Mouse (Mus musculus): Measurements from ENCODE around the gene Krt36. TPM values are rescaled to one million over a fixed set of nuclear protein-coding genes. Genes with fewer than 3 reads are reported as not detected.

Krt36 gene
- polyA plus RNA-seq, 1 experiment from 2014 or later, result 0.14 TPM

DNA sequence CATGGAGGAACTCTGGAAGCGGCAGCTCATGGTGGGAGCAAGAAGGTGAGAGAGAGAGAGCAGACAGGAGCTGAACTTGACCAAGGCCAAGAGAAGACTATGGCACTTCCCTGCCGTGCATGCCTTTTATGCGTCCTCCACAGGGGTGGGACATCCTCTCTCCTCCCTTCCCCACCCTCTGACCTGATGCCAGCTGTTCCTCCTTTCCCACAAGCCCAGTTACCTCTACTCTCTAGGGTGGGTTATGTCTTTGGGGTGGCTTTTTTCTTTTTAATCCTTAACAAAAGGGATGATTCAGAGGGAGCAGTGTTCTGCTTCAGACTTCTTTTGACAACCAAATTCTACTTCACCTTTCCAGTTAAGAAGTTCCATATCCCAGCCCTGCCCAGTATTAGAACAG lies 16.0 kb upstream of the Krt36 start, which contains the start of gene Krt13:
Gene Krt13 (minus strand): TSS at position 101 of the 400 bp plus-strand sequence.
- 82% methylated on average over 3 of the region's 3 CpGs for WGBS
- Histone ChIP-seq H3K27me3 (no peaks in the 10 kb centered on the region), H3K36me3 (no peaks in the 10 kb centered on the region), H3K9ac (no peak within 1 kb of the TSS), H3K9me3 (no peaks in the 10 kb centered on the region), H3K27ac (no peak within 1 kb of the TSS), H3K4me1 (peaks cover 7% of the 10 kb centered on the region; the same call in 1 of the 2 replicates), H3K4me3 (no peak within 1 kb of the TSS), H3K4me2 (replicated peaks) (no peak within 1 kb of the TSS)
- ATAC-seq (ENCODE audit: low FRiP score, low read depth), result no peak

DNA sequence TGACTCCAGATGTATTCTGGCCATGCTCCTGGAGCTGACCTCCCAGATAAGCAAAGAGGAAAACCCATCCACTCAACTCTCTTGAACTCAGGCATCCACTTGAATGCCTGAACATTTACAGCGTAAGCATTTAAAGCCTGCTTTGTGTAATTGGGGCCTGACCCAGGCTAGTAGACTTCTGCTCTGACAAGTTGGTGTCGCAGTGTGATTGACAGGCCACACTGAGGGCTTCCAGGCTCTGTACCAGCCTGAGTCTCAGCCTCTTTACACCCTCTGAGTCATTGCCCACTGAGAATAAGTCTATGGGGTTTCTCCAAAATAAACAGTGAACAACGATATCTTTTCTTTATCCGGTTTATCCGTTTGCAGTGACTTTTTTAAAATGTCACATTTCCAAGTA lies 14.9 kb upstream of the Krt36 start:
- no peak for ATAC-seq (ENCODE audit: low FRiP score, low read depth)
- Histone ChIP-seq H3K9ac (no peak overlapping the region), H3K4me2 (replicated peaks) (no peak overlapping the region), H3K9me3 (no peaks in the 10 kb centered on the region), H3K27me3 (no peaks in the 10 kb centered on the region), H3K36me3 (no peaks in the 10 kb centered on the region), H3K4me3 (no peak overlapping the region), H3K27ac (no peak overlapping the region), H3K4me1 (peaks cover 7% of the 10 kb centered on the region; the same call in 1 of the 2 replicates)
- 76% methylated on average over 5 of the region's 5 CpGs for WGBS

DNA sequence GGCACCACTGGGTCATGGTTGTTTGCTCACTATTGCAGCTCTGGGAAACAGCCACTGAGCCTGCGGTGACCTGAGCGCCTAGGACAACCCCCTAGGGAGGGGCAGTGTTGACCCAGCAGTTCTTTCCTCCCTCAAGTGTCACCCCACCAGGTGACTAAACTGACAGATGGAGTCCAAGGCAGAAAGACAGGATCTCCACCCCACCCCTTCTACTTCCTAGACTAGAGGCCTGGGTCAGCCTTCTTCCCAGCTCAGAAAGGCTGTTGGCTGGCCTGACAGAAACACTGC lies 8.3 kb upstream of the Krt36 start:
- H3K9me3 ChIP-seq, result no peaks in the 10 kb centered on the region
- H3K9ac ChIP-seq, result no peak overlapping the region
- no peak overlapping the region for H3K4me3 ChIP-seq
- peaks cover 8% of the 10 kb centered on the region; the same call in 1 of the 2 replicates for H3K4me1 ChIP-seq
- 74% methylated on average over 2 of the region's 2 CpGs for WGBS
- no peaks in the 10 kb centered on the region for H3K27me3 ChIP-seq
- no peak overlapping the region for H3K4me2 ChIP-seq (replicated peaks)
- no peak overlapping the region for H3K27ac ChIP-seq
- no peaks in the 10 kb centered on the region for H3K36me3 ChIP-seq
- no peak for ATAC-seq (ENCODE audit: low FRiP score, low read depth)

DNA sequence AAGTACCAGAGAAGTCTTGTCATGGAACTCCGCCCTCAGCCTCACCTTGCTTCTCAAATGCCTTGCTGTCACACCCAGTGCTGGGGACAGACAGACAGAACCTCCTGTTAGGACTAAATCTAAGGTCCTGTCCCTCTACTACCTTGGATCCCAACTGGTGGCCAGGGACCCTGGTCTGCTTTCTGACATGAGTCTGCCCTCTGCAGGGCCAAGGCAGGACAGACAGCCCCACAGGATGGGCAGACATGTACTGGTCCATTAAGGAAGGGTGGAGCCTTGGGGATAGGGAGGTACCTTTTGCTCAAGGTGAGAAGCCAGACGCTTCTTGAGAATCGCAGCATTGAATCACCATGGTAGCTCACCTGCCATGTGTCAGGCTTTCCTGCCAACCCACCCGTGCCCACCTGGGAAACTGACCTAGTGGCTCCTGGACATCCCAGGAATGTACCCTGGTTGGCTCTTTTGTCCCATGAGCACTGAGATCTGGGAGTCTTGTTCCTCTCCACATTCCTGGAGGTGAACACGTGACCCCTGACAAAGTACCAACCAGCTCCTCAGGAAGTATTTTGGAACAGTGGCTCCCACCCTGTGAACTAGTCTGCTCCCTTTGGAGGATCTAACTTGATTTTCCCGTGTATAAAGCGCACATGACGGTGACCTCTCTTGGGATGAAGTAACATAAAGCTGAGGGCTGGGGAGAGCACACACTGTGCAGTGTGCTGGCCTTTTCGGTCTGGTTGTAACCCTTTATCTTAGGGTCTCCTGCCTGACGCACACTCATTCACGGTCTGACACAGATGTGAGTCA lies 7.7 kb upstream of the Krt36 start:
- ATAC-seq (ENCODE audit: low FRiP score, low read depth), result no peak
- Histone ChIP-seq H3K4me3 (no peak overlapping the region), H3K9me3 (no peaks in the 10 kb centered on the region), H3K4me1 (peaks cover 3% of the 10 kb centered on the region; the same call in 1 of the 2 replicates), H3K27ac (no peak overlapping the region), H3K4me2 (replicated peaks) (no peak overlapping the region), H3K27me3 (no peaks in the 10 kb centered on the region), H3K36me3 (no peaks in the 10 kb centered on the region), H3K9ac (no peak overlapping the region)
- 85% methylated on average over 11 of the region's 11 CpGs for WGBS

DNA sequence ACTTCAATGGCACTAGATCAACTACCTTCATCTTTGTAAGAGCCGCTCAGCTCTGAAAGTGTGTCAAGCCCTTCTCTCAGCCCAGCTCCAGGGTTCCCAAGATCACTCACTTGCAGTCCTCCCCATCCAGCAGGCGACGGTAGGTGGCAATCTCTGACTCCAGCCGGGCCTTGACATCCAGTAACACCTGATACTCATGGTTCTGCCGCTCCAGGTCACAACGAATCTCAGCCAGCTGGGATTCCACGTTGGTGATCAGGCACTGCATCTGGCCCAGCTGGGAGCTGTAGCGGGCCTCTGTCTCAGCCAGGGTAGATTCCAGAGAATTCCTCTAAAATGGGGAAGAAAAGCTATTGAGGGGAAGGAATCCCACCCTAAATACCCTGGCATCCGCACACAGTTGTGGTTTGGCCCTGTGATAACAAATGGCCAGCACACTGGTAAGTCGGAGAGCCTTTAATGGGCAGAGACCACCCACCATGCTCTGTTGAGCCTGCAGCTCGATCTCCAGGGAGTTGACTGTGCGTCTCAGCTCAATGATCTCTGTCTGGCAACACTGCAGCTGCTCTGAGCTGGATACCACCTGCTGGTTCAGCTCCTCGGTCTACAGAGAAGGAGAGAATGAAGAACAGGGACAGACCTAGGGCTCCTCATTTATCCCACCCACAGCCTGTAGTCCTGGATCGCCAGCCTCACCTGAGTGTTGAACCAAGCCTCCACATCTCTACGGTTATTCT lies 2.6 kb downstream of the Krt36 start:
- ATAC-seq (ENCODE audit: low FRiP score, low read depth), result no peak
- Histone ChIP-seq H3K27me3 (no peaks in the 10 kb centered on the region), H3K27ac (no peak overlapping the region), H3K4me2 (replicated peaks) (no peak overlapping the region), H3K9ac (no peak overlapping the region), H3K4me1 (peaks cover 2% of the 10 kb centered on the region), H3K36me3 (no peaks in the 10 kb centered on the region), H3K4me3 (no peak overlapping the region), H3K9me3 (no peaks in the 10 kb centered on the region)
- WGBS, result 55% methylated on average over 15 of the region's 15 CpGs

DNA sequence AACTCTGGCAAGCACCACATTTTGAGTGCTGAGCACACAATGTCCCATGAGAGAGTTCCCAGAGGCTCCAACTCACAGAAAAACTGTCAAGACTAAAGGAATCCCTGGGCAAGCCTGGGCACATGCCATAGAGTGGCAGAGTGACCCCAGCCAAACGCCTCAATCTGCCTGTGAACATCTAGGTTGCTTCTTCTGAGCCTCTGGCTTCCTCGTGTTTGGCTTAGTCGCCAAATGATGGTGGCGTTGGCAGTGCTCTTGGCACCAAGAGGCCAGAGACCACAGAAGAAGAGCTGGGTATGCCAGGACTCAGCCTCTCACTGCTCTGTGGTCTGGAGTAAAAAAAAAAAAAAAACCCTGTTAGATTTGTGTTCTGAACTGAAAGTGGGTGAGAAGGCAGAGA lies 5.0 kb downstream of the Krt36 start:
- H3K9ac ChIP-seq, result no peak overlapping the region
- no peak overlapping the region for H3K4me3 ChIP-seq
- 76% methylated on average over 4 of the region's 4 CpGs for WGBS
- H3K4me1 ChIP-seq, result peaks cover 14% of the 10 kb centered on the region
- no peak for ATAC-seq (ENCODE audit: low FRiP score, low read depth)
- H3K9me3 ChIP-seq, result no peaks in the 10 kb centered on the region
- H3K36me3 ChIP-seq, result no peaks in the 10 kb centered on the region
- no peak overlapping the region for H3K27ac ChIP-seq
- H3K27me3 ChIP-seq, result 0 out of 2 replicates have a peak, but pooled peaks cover 4% of the 10 kb centered on the region
- no peak overlapping the region for H3K4me2 ChIP-seq (replicated peaks)

DNA sequence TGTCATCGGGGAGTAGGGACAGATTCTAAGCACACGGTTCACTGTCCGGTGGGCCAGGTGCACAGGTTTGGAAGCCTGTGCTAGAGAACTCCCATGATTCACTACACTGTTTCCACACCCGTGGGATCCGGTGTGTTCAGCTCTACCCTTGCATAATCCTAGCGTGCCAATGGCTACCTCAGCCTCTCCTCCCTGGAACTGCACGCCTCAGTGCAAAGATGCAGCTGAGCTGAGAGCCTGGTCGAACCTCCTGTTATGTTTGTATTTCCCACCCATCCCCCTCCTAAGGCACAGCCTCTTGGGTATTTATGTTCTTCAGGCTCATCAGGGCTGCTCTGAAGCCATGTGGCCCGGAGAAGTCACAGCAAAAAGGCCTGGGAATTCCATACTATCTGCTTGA lies 7.6 kb downstream of the Krt36 start:
- Histone ChIP-seq H3K9ac (no peak overlapping the region), H3K4me1 (peaks cover 14% of the 10 kb centered on the region), H3K27me3 (0 out of 2 replicates have a peak, but pooled peaks cover 10% of the 10 kb centered on the region), H3K27ac (no peak overlapping the region), H3K36me3 (no peaks in the 10 kb centered on the region), H3K4me3 (no peak overlapping the region), H3K4me2 (replicated peaks) (no peak overlapping the region), H3K9me3 (no peaks in the 10 kb centered on the region)
- no peak for ATAC-seq (ENCODE audit: low FRiP score, low read depth)
- WGBS, result 79% methylated on average over 9 of the region's 9 CpGs

DNA sequence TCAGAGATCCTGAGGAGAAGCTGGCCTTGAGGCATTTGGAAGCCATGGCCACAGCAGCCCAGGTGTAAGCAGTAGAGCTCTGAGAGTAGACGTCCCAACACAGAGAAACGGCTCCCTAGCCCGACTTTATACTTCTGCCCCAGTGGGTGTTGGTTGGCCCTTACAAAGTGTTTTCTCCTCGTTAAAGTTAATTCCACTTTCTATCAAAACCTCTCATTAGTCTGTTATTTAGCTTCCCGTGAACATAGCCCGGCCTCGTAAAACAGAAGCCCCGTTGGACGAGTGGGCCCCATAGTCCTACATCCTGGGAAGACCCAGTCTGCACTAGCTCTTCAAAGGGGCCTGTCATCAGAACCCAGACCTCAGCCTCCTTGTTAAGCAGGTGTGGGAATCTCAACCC lies 9.3 kb downstream of the Krt36 start, which contains the start of gene Krt35:
Gene Krt35 (minus strand): TSS at position 101 of the 400 bp plus-strand sequence.
- no peak within 1 kb of the TSS for H3K9ac ChIP-seq
- ATAC-seq (ENCODE audit: low FRiP score, low read depth), result no peak
- WGBS, result 33% methylated on average over 9 of the region's 9 CpGs
- H3K4me3 ChIP-seq, result no peak within 1 kb of the TSS
- peaks cover 14% of the 10 kb centered on the region for H3K4me1 ChIP-seq
- no peaks in the 10 kb centered on the region for H3K9me3 ChIP-seq
- H3K27me3 ChIP-seq, result 0 out of 2 replicates have a peak, but pooled peaks cover 10% of the 10 kb centered on the region
- H3K36me3 ChIP-seq, result no peaks in the 10 kb centered on the region
- peak within 1 kb of the TSS; percentile 19; the same call in 1 of the 2 replicates for H3K4me2 ChIP-seq (replicated peaks)
- no peak within 1 kb of the TSS for H3K27ac ChIP-seq

DNA sequence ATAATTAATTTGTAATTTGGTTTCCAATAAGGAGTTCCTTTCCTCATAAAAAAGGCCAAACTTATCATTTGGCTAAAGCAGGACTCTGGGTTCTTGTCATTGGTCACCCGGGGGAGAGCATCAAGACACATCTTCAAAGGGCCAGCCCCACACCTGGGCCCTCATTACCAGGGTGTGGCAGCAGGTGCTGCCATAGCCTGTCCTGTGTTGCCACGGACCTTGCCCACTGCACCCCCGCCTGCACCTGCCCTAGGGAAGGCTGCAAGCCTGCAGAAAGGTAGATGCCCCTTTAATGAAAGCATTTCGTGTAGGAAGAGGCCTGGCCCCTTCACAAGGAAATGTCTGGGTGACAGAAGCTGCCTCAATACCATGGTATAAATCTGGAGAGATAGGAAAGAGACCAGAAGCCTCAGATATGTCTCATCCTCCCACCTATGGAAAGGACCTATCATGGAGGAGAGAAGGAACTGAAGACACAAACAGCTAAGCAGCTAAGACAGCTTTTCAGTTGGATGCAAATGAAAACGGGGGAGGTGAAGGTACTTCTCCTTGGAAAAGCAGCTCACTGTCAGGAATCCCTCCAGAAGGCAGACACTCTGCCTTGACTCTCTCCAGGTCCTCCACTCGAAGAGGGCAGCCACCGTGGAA lies 16.9 kb downstream of the Krt36 start:
- Histone ChIP-seq H3K27ac (no peak overlapping the region), H3K9me3 (0 out of 2 replicates have a peak, but pooled peaks cover 3% of the 10 kb centered on the region), H3K9ac (no peak overlapping the region), H3K36me3 (no peaks in the 10 kb centered on the region), H3K27me3 (0 out of 2 replicates have a peak, but pooled peaks cover 2% of the 10 kb centered on the region), H3K4me1 (no peaks in the 10 kb centered on the region), H3K4me2 (replicated peaks) (no peak overlapping the region), H3K4me3 (no peak overlapping the region)
- no peak for ATAC-seq (ENCODE audit: low FRiP score, low read depth)
- 53% methylated on average over 7 of the region's 7 CpGs for WGBS

DNA sequence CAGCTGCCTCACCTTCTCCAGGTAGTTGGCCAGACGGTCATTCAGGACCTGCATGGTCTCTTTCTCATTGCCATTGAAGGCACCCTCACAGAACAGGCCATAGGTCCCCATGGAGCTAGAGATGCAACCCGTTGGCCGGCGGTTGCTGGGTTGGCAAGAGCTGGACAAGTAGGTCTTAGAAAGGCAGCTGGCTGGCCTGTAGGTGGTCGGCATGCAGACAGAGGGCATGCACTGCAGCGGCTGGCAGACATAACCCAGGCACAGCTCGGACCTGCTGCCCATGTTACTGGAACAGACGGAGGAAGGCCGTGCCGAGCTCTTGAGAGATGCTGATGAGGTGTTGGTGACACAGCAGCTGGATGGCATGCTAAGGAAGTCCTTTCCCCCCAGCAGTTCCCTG lies 17.6 kb downstream of the Krt36 start, which contains the start of gene Krt32:
Gene Krt32 (minus strand): TSS at position 366 of the 400 bp plus-strand sequence.
- H3K4me2 ChIP-seq (replicated peaks), result no peak within 1 kb of the TSS
- 0 out of 2 replicates have a peak, but pooled peaks cover 3% of the 10 kb centered on the region for H3K9me3 ChIP-seq
- H3K4me1 ChIP-seq, result no peaks in the 10 kb centered on the region
- H3K36me3 ChIP-seq, result no peaks in the 10 kb centered on the region
- H3K27me3 ChIP-seq, result 0 out of 2 replicates have a peak, but pooled peaks cover 2% of the 10 kb centered on the region
- 88% methylated on average over 10 of the region's 10 CpGs for WGBS
- H3K9ac ChIP-seq, result no peak within 1 kb of the TSS
- no peak within 1 kb of the TSS for H3K4me3 ChIP-seq
- no peak within 1 kb of the TSS for H3K27ac ChIP-seq
- no peak for ATAC-seq (ENCODE audit: low FRiP score, low read depth)

DNA sequence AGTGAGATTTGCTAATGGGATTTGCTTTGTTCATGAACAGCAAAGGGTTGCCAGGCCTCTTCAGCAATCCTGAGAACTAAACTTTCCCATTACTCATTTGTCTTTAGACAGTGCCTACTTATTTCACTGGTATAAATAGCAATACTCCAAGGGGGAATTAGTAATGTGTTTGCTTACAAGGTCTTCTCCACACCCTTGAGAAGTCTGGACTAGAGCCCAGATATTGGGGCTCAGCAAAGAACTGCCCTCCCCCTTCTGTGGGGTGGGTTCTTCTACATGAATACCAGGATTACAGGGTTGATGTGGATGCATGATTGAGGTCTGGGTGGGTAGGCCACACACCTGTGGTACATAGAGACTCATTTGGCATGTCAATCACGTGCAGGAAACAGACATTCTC lies 31.6 kb downstream of the Krt36 start:
- no peak for ATAC-seq (ENCODE audit: low FRiP score, low read depth)
- Histone ChIP-seq H3K27me3 (no peaks in the 10 kb centered on the region), H3K9ac (no peak overlapping the region), H3K27ac (no peak overlapping the region), H3K9me3 (no peaks in the 10 kb centered on the region), H3K4me3 (no peak overlapping the region), H3K4me1 (no peaks in the 10 kb centered on the region), H3K36me3 (no peaks in the 10 kb centered on the region), H3K4me2 (replicated peaks) (no peak overlapping the region)
- 58% methylated on average over 1 of the region's 1 CpGs for WGBS

All from limb, embryonic 13.5 days (tissue).